Mouse (Mus musculus) left cerebral cortex, postnatal 25 days (tissue): ENCODE results near the gene Lrrc18. TPM values are rescaled to one million over a fixed set of nuclear protein-coding genes. Genes with fewer than 3 reads are reported as not detected.

Experiments used
- DNase-seq, 2 experiments: peaks; one replicate each; pipeline ENCODE4 v3.0.0; 2022; ENCODE audit warnings: low spot score in 2 of 2, mixed read lengths in 1 of 2
- intact Hi-C: fragments of 180-260 bp; cut with DNase I; formaldehyde crosslinking; loops from one replicate; pipeline ENCODE4 v1.15.1; 2025
- total RNA-seq, 2 experiments: library from RNA; stranded (reverse); gene quantifications; 2 replicates each; pipeline ENCODE4 v1.2.3; 2021

Lrrc18 gene
- under 1 TPM; 0.48 to 0.85 TPM for total RNA-seq

- intact Hi-C loops: no loop called here
- no peak for DNase-seq
These were observed at the start of gene Lrrc18 for GRCm38 (mm10) chr14:32991082-32991481. Gene Lrrc18 (plus strand): TSS chr14:32991382.

- intact Hi-C loops: no loop called here
- DNase-seq: peak in 1 of 2 experiments; percentile 93
These were observed 43.7 kb upstream of the Lrrc18 start for GRCm38 (mm10) chr14:32947512-32947911.

DNA sequence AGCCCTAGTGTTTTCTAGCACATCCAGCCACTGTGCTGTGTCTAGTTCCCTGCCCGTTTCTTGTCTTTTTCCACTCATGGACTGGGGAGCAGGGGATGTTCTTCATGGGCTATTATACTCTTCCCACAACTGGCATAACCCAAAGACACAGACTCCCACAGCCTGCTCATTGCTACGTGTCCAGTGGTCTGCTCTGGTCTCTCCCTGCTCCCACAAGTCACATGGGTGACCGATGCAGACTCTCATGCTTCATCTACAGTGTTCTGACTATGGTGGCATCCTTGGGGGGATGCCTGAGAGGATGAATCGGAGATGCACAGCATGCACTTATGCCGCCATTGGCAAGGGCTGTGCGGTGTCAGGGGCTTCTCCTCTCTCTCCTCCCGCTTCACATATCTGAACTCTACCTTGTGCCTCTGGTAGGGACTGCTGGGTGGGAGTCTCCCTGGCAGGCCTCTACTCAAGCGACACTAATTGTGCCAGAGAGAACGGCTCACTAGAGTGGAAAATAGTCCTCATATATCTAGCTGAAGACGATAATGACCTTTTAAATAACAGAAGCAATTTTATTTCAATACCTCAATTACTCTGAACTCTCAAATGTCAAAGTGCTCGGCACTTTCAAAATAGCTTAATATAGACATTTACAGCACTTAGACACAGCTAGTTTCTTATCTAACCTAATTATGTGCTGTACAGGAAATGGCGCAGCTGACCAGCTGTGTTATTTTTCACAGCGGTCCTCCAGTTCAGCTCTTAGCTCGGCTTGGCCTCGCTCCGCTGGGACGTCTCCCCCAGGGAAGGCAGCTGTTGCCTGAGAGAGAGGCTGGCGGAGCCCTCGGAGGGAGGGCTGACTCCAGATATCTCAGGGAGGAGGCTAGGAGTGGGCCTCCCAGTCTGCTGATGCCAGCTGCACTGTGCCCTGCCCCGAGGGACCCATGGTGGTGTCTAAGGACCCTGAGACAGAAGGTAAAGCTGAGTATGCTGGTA is 40.6 kb upstream of the Lrrc18 start:
- intact Hi-C loops: no loop called here
- DNase-seq: no peak

DNA sequence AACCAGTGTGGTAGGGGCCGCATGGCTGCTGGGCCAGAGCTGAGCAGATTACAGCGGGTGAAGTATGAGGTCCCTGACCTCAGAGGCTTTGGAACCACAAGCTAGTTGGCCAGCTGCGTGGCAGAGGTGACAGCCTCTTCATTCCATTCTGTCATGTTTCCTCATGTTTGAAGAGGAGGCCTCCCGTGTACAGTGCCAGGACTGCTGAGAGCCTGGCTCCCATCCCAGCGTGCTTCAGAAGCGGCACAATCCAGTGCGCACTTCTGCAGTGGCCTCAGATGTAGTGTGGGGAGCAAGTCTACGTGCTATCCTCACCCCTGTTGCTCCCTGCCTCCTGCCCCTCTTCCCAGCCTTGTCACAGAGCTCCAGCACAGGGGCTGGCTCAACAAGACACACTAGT is 34.7 kb upstream of the Lrrc18 start:
- intact Hi-C loops: loop anchor here (5.0 kb wide), 1 partner anchor 129 kb away; no protein-coding TSS in a partner anchor
- DNase-seq: peak in 1 of 2 experiments; percentile 35

DNA sequence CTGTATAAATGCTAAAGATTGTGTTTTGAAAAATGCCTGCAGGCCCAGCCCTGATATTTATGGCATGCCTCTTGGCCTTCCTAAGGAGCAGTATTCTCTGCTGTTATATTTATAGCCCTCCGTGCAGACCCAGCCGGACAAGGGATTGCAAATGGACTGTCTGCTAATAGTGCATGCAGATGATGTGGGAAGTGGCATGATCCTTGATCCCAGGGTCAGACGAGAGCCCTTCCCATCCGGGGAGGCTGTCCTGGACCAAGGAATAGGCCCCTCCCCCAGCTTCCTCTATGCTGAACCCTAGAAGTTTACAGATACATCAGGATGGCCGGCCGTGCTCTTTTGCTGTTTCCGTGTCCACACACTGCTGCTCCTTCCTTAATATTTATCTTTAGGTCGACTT is 32.5 kb upstream of the Lrrc18 start:
- DNase-seq: no peak
- intact Hi-C loops: loop anchor here (5.0 kb wide), 1 partner anchor 131 kb away; no protein-coding TSS in a partner anchor

- intact Hi-C loops: loop anchor here (1.0 to 2.0 kb wide), 2 partner anchors 188 to 350 kb away; no protein-coding TSS in a partner anchor
- peak; percentile 73 to 77 for DNase-seq
These were observed 30.7 kb upstream of the Lrrc18 start for GRCm38 (mm10) chr14:32960481-32960880.

- no peak for DNase-seq
- intact Hi-C loops: no loop called here
These were observed 26.4 kb upstream of the Lrrc18 start for GRCm38 (mm10) chr14:32964742-32965141.

DNA sequence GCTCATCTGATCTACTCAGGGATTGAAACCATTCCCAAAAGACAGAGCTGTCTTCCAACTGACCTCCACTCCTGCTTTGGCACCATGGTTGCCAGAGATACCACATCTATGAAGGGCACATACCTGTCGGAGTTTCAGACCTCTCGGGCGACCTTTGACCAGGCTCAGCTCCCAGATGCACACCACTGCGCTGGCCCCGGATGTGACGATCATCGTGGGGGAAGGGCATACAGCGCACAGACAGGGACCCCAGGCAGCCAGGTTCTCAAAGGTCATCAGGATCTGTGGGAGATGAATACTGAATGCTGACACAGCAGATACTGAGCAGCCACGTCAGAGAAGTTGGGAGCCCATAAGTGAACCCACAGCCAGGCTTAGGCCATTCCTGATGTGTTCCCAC is 20.5 kb upstream of the Lrrc18 start:
- intact Hi-C loops: no loop called here
- no peak for DNase-seq

GRCm38 (mm10) chr14:32984176-32984738 is 6.9 kb upstream of the Lrrc18 start:
- DNase-seq: no peak
- intact Hi-C loops: no loop called here

DNA sequence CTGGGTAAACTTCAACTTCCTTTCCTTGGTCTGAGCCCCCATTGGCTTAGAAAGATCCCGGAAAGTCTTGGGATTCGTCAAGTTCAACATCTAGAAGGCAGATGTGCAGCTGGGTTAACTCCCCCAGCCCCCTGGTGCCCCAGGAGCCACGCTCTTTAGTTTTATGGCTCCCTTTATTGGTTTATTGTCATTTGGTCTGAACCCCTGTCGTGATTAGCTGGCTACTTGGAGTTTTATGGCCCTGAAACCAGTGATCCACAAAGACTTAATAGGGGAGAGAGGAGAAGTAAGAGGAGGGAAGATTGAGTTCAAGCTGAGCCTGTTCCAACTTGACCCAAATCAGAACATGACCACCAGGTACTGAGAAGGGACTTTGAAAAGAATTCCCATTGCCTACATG is 4.5 kb upstream of the Lrrc18 start:
- no peak for DNase-seq

DNA sequence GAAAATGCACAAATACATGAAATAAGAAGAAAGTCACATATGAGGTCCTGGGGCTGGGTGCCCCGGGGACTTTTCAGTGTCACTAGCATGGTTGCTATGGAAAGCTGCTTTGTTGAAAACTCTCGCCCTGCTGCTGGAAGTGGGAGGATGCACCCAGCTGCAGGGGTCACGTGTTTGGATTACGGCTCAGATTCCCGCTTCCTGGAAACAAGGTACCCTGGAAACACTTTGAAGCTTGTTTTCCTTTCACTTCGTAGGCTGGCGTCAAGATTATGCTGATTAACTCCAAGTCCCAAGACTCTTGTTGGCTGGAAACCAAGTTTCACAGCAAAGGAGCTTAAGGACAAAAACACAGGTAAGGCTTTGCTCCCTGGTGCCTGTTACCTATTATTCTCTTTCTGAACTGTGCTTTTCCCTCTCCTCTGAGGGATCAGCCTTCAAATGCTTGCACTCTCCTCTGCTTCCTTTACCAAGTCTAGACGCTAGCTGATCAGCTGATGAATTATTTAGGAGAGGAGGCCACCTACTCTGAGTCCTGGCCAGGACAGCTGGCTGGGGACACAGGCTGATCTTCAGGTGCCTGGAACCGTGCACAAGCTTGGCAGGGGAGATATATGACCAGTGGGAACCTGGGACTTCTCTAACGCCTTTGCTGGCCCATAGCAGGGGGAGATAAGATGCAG is 3.9 kb downstream of the Lrrc18 start:
- intact Hi-C loops: no loop called here
- peak; percentile 7 to 9 for DNase-seq

More for the DNA sequence above, 4.5 kb upstream of the Lrrc18 start:
- intact Hi-C loops: no loop called here

- intact Hi-C loops: no loop called here
- no peak for DNase-seq
These were observed 8.3 kb downstream of the Lrrc18 start for GRCm38 (mm10) chr14:32999511-32999910.

- intact Hi-C loops: no loop called here
- no peak for DNase-seq
These were observed 9.2 kb downstream of the Lrrc18 start for GRCm38 (mm10) chr14:33000112-33000979.

DNA sequence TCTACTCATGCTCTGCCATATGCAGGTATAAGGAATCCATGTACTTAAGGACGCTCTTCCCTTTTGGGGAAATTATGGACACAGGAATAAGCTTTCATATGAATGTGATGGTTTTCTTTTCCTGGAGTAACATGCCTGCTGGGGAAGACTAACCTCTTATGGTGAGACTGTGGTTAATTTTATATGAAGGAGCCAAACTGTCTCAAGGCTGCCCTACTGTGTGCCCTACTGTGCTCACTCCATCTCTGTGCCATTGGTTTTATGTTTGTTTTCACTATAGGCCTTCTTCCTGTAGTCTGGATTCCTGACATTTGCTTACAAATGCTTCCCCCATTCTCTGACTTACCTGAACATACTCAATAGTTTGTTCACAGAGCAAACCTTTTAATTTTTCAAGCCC is 13.9 kb downstream of the Lrrc18 start:
- no peak for DNase-seq
- intact Hi-C loops: no loop called here

GRCm38 (mm10) chr14:33007638-33008037 is 16.5 kb downstream of the Lrrc18 start:
- intact Hi-C loops: no loop called here
- no peak for DNase-seq

- intact Hi-C loops: no loop called here
- no peak for DNase-seq
These were observed 27.9 kb downstream of the Lrrc18 start for GRCm38 (mm10) chr14:33019050-33019449.

DNA sequence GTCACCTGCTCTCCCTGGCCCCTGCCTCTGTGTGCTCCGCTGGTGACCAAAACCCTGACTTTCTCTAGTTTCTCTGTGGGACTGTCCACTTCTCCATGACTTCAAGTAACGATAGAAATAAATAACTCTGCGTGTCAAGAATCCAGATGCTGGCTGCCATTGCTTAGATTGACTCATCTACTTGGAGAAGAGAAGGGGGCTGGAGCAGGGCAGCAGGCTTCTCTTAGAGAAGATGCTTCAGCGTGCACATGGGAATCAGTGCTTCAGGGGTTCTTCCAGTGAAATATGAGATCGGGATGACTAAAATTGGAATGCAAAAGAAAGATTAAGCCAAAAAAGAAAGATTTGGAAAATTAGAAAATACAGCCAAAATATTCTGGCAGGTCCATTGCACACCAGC is 28.4 kb downstream of the Lrrc18 start:
- intact Hi-C loops: no loop called here
- no peak for DNase-seq

GRCm38 (mm10) chr14:33030849-33031248 is 39.7 kb downstream of the Lrrc18 start:
- DNase-seq: no peak
- intact Hi-C loops: loop anchor here (5.0 kb wide), 1 partner anchor 419 kb away; no protein-coding TSS in a partner anchor

- DNase-seq: peak in 1 of 2 experiments; percentile 11
- intact Hi-C loops: loop anchor here (5.0 kb wide), 1 partner anchor 421 kb away; no protein-coding TSS in a partner anchor
These were observed 42.2 kb downstream of the Lrrc18 start for GRCm38 (mm10) chr14:33033424-33033823.
